Mouse (Mus musculus) limb, embryonic 12.5 days (tissue): ENCODE data around the gene Fgfr2. TPM values are rescaled to one million over a fixed set of nuclear protein-coding genes. Genes with fewer than 3 reads are reported as not detected.
"Not testable (repeated sequence)": the region's sequence is repeated elsewhere in the genome, so short reads cannot be mapped to it uniquely, and the experiment has no call there.

Experiments used
- ATAC-seq: fragments of 200-750 bp; cut with Nextera tagmentation; 2 replicates; pipeline ENCODE4 v1.8.0; 2017; ENCODE audit warnings: low read depth, moderate TSS enrichment; ENCODE audit not compliant: insufficient number of reproducible peaks, insufficient read depth, low FRiP score, low TSS enrichment
- H3K27ac ChIP-seq: fragments of 300-500 bp; sonication (generic); 2 replicates; pipeline ENCODE4 v1.5.1; 2016; ENCODE audit warnings: mild to moderate bottlenecking, moderate library complexity
- H3K27me3 ChIP-seq: fragments of 300-500 bp; sonication (generic); 2 replicates; pipeline ENCODE4 v1.6.1; 2016; ENCODE audit warnings: mild to moderate bottlenecking, moderate library complexity
- H3K36me3 ChIP-seq: fragments of 300-500 bp; sonication (generic); 2 replicates; pipeline ENCODE4 v1.6.1; 2016; ENCODE audit warnings: mild to moderate bottlenecking, moderate library complexity
- H3K4me1 ChIP-seq: fragments of 300-500 bp; sonication (generic); replicated peaks from 2 replicates; pipeline ENCODE4 v1.6.1; 2016
- H3K4me2 ChIP-seq: fragments of 300-500 bp; sonication (generic); 2 replicates; pipeline ENCODE4 v1.6.1; 2016; ENCODE audit warnings: mild to moderate bottlenecking, moderate library complexity
- H3K4me3 ChIP-seq: fragments of 300-500 bp; sonication (generic); replicated peaks from 2 replicates; pipeline ENCODE4 v1.5.1; 2016; ENCODE audit warnings: mild to moderate bottlenecking
- H3K9ac ChIP-seq: fragments of 300-500 bp; sonication (generic); replicated peaks from 2 replicates; pipeline ENCODE4 v1.6.1; 2016; ENCODE audit warnings: mild to moderate bottlenecking, moderate library complexity
- H3K9me3 ChIP-seq: fragments of 300-500 bp; sonication (generic); 2 replicates; pipeline ENCODE4 v1.6.1; 2016; ENCODE audit warnings: mild to moderate bottlenecking, moderate library complexity
- WGBS: fragments of 180-500 bp; shearing (Covaris S2); methylation state at CpG from one replicate; pipeline ENCODE4 v1.1.7; 2016; 5-methylcytosine and 5-hydroxymethylcytosine counted together
- polyA plus RNA-seq: library from polyadenylated mRNA; unstranded; fragments of >200 nt; fragmentation: Nextera tagmentation; extraction: Ambion mirVana; gene quantifications from 2 replicates; pipeline ENCODE4 v1.2.1, GENCODE M21; 2016

Fgfr2 gene
- polyA plus RNA-seq, 1 experiment from 2014 or later, result 112 TPM

DNA sequence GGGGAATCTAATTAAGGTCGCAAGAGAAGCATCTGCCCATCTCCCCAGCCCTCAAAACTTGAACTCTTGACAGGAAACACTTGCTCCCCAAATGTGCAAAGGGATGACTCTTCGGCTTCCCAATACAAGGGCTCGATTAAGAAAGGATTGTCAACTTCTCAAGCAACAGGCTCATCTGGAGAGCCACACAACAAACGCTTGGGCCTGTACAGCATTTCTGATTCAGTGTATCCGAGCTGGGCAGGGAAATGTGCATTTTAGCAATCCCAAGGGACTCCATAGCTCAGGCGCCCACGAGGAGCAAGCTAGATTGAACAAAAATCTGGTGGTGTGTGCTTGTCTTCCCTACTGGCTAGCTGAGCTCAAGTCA is 2576.7 kb downstream of the Fgfr2 start:
- WGBS, result 5% methylated on average over 7 of the region's 7 CpGs
- peak overlapping the region; percentile 75 for H3K4me2 ChIP-seq
- peak overlapping the region; percentile 87 for H3K4me3 ChIP-seq
- no peaks in the 10 kb centered on the region for H3K9me3 ChIP-seq
- ATAC-seq, result no peak
- no peaks in the 10 kb centered on the region for H3K27me3 ChIP-seq
- H3K27ac ChIP-seq, result peak overlapping the region; percentile 100
- H3K9ac ChIP-seq, result peak overlapping the region; percentile 94
- H3K36me3 ChIP-seq, result peaks cover 41% of the 10 kb centered on the region
- peaks cover 15% of the 10 kb centered on the region for H3K4me1 ChIP-seq

DNA sequence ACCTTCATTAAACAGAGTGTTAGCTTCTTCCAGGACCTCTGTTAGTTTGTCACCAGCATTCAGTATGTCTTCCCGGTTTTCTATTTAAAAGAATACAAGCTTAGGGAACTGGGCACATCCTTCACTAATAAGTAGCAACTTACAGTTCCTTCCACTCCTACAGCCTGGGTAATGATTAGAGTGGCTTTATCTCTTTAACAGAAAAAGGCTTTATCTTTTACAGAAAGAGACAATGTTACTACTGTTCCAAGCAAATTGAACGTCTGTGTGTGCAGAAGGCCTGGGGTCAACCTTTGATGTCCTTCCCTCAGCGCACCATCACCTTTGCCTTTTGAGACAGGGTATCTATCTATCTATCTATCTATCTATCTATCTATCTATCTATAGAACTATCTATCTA is 2577.3 kb downstream of the Fgfr2 start:
- H3K4me3 ChIP-seq, result peak overlapping the region; percentile 87
- peak overlapping the region; percentile 75 for H3K4me2 ChIP-seq
- H3K4me1 ChIP-seq, result peaks cover 15% of the 10 kb centered on the region
- ATAC-seq, result no peak
- H3K27ac ChIP-seq, result no peak overlapping the region
- WGBS, result 58% methylated on average over 3 of the region's 3 CpGs
- no peaks in the 10 kb centered on the region for H3K9me3 ChIP-seq
- peaks cover 46% of the 10 kb centered on the region for H3K36me3 ChIP-seq
- no peaks in the 10 kb centered on the region for H3K27me3 ChIP-seq
- H3K9ac ChIP-seq, result peak overlapping the region; percentile 94

DNA sequence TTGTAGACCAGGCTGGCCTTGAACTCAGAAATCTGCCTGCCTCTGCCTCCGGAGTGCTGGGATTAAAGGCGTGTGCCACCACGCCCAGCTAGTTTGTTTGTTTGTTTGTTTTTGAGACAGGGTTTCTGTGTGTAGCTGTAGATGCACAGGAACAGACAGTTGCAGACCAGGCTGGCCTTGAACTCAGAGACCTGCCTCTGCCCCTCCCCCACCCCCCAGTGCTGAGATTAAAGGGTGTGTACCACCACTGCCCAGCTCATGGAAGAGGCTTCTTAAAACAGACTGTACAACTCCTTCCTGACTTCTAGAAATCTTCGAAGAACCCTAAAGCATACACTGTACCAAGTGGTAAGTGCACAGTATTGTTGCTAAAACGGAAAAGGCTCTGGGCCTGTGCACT is 2577.7 kb downstream of the Fgfr2 start:
- peak overlapping the region; percentile 94; the same call in 1 of the 2 replicates for H3K9ac ChIP-seq
- H3K9me3 ChIP-seq, result no peaks in the 10 kb centered on the region
- no peak overlapping the region for H3K27ac ChIP-seq
- H3K4me2 ChIP-seq, result peak overlapping the region; percentile 75
- no peaks in the 10 kb centered on the region for H3K27me3 ChIP-seq
- H3K4me1 ChIP-seq, result peaks cover 15% of the 10 kb centered on the region
- H3K36me3 ChIP-seq, result peaks cover 50% of the 10 kb centered on the region
- ATAC-seq, result no peak
- peak overlapping the region; percentile 87 for H3K4me3 ChIP-seq
- 94% methylated on average over 5 of the region's 5 CpGs for whole genome bisulfite sequencing

DNA sequence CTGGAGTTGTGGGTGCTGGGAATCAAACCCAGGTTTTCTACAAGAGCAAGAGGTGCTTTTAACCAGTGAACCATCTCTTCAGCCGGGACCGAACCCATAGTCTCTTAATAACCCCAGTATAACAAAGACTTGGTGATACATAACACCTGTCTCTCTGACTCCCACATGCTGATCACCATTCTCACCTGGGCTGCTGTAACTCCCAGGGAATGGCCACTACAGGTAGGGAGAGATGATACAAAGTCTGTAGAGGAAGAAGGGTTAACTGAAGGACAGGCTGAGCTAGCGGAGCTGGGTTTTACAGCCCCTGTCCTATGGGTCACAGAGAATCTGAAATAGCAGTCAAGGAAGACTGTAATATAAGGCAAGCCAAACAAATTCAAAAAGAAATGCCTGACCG is 2580.0 kb downstream of the Fgfr2 start:
- Histone ChIP-seq H3K4me2 (no peak overlapping the region), H3K9me3 (no peaks in the 10 kb centered on the region), H3K27me3 (no peaks in the 10 kb centered on the region), H3K4me1 (peaks cover 15% of the 10 kb centered on the region), H3K4me3 (no peak overlapping the region), H3K27ac (no peak overlapping the region), H3K9ac (no peak overlapping the region), H3K36me3 (peaks cover 72% of the 10 kb centered on the region)
- WGBS, result 95% methylated on average over 4 of the region's 4 CpGs
- ATAC-seq, result no peak

DNA sequence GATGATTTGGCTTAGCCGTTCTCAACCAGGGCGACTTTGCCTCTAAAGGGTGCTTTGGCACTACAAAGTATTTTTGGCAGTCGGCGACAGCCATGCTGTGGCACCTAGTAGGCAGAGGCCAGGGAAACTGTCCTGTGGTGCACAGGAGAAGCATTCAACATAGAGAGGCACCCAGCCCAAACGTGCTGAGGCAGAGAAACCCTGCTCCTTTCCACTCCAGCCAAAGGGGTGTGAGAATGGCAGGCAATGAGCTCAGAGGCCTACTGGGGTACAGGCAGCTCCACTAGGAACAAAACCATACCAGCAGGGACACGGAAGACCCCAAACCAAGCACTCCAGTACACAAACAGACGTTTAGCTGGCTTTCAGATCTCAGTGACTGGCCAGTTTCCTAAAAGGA is 2583.0 kb downstream of the Fgfr2 start:
- H3K4me1 ChIP-seq, result 0 out of 2 replicates have a peak, but pooled peaks cover 5% of the 10 kb centered on the region
- WGBS, result 90% methylated on average over 7 of the region's 7 CpGs
- H3K36me3 ChIP-seq, result peaks cover 99% of the 10 kb centered on the region
- no peak overlapping the region for H3K9ac ChIP-seq
- H3K27me3 ChIP-seq, result no peaks in the 10 kb centered on the region
- H3K9me3 ChIP-seq, result no peaks in the 10 kb centered on the region
- no peak overlapping the region for H3K4me3 ChIP-seq
- H3K27ac ChIP-seq, result no peak overlapping the region
- no peak overlapping the region for H3K4me2 ChIP-seq
- no peak for ATAC-seq

DNA sequence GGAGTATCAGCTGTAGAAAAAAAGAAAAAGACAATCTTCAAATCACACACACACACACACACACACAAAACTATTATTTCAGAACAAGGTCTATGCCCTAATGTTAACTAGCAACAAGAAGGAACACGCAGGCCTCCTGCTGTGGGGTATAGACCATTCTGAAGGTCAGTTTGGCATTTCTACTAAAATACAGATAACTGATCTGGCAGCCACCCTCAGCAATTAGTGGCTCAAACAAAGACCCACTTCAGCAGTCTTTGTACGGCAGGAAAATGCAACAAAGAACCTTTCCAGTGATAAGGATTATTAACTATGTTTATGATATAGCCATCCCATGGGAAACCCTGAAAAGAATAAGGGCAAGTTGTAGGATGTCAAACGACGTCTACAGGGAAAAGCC is 2586.1 kb downstream of the Fgfr2 start:
- no peaks in the 10 kb centered on the region for H3K4me1 ChIP-seq
- no peaks in the 10 kb centered on the region for H3K27me3 ChIP-seq
- H3K4me2 ChIP-seq, result no peak overlapping the region
- no peak overlapping the region for H3K9ac ChIP-seq
- peaks cover 96% of the 10 kb centered on the region for H3K36me3 ChIP-seq
- H3K9me3 ChIP-seq, result no peaks in the 10 kb centered on the region
- no peak overlapping the region for H3K27ac ChIP-seq
- WGBS, result 96% methylated on average over 4 of the region's 4 CpGs
- ATAC-seq, result no peak
- H3K4me3 ChIP-seq, result no peak overlapping the region

DNA sequence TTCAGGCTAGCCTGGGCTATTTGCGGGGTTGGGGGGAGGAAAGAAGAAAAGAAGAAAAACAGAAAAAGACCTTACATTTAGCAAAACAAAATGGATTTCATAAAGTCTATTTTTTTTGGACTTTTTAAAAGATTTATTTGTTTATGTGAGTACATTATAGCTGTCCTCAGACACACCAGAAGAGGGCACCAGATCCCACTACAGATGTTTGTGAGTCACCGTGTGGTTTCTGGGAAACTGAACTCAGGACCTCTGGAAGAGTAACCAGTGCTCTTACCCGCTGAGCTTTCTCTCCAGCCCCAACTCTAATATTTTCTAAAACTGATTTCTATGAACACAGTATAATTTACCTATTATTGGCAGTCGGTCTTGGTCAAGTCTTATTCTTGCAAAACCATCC is 2588.0 kb downstream of the Fgfr2 start:
- H3K36me3 ChIP-seq, result peaks cover 94% of the 10 kb centered on the region
- H3K27me3 ChIP-seq, result no peaks in the 10 kb centered on the region
- no peaks in the 10 kb centered on the region for H3K9me3 ChIP-seq
- WGBS, result 92% methylated on average over 4 of the region's 4 CpGs
- no peak overlapping the region for H3K9ac ChIP-seq
- no peak overlapping the region for H3K4me3 ChIP-seq
- no peak overlapping the region for H3K4me2 ChIP-seq
- no peaks in the 10 kb centered on the region for H3K4me1 ChIP-seq
- H3K27ac ChIP-seq, result no peak overlapping the region
- ATAC-seq, result no peak

GRCm38 (mm10) chr7:130533316-130534260 is 2589.6 kb downstream of the Fgfr2 start:
- Histone ChIP-seq H3K4me2 (no peak overlapping the region), H3K36me3 (peaks cover 91% of the 10 kb centered on the region), H3K9ac (no peak overlapping the region), H3K4me1 (no peaks in the 10 kb centered on the region), H3K27ac (no peak overlapping the region), H3K4me3 (no peak overlapping the region), H3K27me3 (no peaks in the 10 kb centered on the region), H3K9me3 (no peaks in the 10 kb centered on the region)
- ATAC-seq, result peak; percentile 63; the same call in 1 of the 2 replicates
- 54% methylated on average over 25 of the region's 25 CpGs for WGBS

DNA sequence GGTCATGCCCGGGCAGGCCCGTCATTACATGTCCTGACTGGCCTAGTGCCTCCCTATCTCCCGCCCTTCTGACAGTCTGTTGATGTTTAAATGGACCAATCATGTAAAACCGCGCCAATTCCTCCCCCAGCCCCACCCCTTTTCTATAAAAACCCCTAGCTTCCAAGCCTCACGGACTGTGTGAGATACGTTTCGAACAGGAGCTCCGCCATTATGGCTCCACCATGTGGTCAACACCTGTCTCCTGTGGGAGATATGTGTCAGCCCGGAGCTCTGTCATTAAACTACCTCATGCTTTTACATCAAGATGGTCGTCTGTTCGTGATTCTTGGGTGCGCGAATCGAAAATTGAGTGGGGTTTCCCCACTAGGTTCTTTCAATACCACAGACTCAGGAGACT is 2592.0 kb downstream of the Fgfr2 start:
- not testable (repeated sequence) for H3K4me2 ChIP-seq, H3K9me3 ChIP-seq, H3K4me3 ChIP-seq, H3K9ac ChIP-seq, H3K27ac ChIP-seq, H3K27me3 ChIP-seq, ATAC-seq
- peaks cover 67% of the 10 kb centered on the region for H3K36me3 ChIP-seq
- 91% methylated on average over 15 of the region's 15 CpGs for WGBS
- H3K4me1 ChIP-seq, result peaks cover 13% of the 10 kb centered on the region

GRCm38 (mm10) chr7:130527306-130527705 is 2595.8 kb downstream of the Fgfr2 start:
- Histone ChIP-seq H3K4me2 (no peak overlapping the region), H3K4me1 (peaks cover 13% of the 10 kb centered on the region), H3K27me3 (no peaks in the 10 kb centered on the region), H3K4me3 (no peak overlapping the region), H3K9me3 (no peaks in the 10 kb centered on the region), H3K27ac (peak overlapping the region; percentile 31; the same call in 1 of the 2 replicates), H3K36me3 (peaks cover 31% of the 10 kb centered on the region), H3K9ac (no peak overlapping the region)
- ATAC-seq, result 0 out of 2 replicates have a peak, but pooled peaks have one; percentile 37
- 62% methylated on average over 9 of the region's 9 CpGs for WGBS

DNA sequence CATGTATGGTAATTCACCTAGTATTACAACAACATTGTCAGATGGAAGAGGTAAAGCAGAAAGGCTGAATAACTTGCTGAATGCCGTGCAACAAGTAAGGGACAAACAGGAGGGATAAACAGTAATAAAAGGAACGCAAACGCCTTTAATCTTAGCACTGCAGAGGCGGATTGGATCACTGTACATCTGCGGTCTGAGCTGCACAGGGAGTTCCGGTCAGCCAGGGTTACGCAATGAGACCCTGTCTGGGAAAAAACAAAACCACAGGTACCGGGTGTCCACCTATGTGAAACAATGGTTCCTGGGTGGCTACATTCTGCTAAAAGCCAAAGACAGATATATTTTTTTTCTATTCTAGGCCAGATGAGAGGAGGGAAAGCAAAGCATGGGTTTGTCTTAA is 2599.7 kb downstream of the Fgfr2 start:
- no peak for ATAC-seq
- H3K27me3 ChIP-seq, result no peaks in the 10 kb centered on the region
- WGBS, result 91% methylated on average over 8 of the region's 8 CpGs
- no peaks in the 10 kb centered on the region for H3K36me3 ChIP-seq
- peaks cover 26% of the 10 kb centered on the region for H3K4me1 ChIP-seq
- H3K4me3 ChIP-seq, result no peak overlapping the region
- no peak overlapping the region for H3K4me2 ChIP-seq
- H3K9ac ChIP-seq, result no peak overlapping the region
- no peak overlapping the region for H3K27ac ChIP-seq
- no peaks in the 10 kb centered on the region for H3K9me3 ChIP-seq
